Mouse (Mus musculus): ENCODE results near the gene Nudcd2. TPM values are rescaled to one million over a fixed set of nuclear protein-coding genes. Genes with fewer than 3 reads are reported as not detected.

Nudcd2 gene
- polyA plus RNA-seq, 1 experiment from 2014 or later, result 232 TPM

DNA sequence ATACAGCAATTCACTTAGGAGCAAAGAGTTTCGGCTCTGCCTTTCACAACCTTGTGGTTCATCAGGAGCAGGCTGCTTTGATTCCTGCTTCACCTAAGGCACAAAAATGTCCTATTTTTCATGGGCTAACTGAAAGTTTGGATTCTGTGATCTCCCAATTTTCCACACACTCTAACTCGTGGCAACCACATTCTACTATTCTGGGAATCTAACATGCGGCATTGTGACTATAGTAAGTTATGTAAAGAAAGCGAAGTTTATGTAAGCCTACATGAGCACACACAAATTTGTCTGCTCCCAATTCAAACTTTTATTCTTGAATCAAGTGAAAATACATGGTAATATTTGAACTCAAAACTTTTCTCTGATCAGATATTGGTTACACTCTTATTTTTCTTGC lies 31.2 kb downstream of the Nudcd2 start:
- WGBS, result 82% methylated on average over 4 of the region's 4 CpGs
- H3K4me1 ChIP-seq, result no peaks in the 10 kb centered on the region
- H3K27me3 ChIP-seq (ENCODE audit: low read depth, poor library complexity, severe bottlenecking), result no peaks in the 10 kb centered on the region
- no peak for DNase-seq (ENCODE audit: low spot score)
- no peaks in the 10 kb centered on the region for H3K9me3 ChIP-seq (replicated peaks)
- H3K4me3 ChIP-seq, result no peak overlapping the region
- no peaks in the 10 kb centered on the region for H3K36me3 ChIP-seq
- H3K27ac ChIP-seq, result no peak overlapping the region

DNA sequence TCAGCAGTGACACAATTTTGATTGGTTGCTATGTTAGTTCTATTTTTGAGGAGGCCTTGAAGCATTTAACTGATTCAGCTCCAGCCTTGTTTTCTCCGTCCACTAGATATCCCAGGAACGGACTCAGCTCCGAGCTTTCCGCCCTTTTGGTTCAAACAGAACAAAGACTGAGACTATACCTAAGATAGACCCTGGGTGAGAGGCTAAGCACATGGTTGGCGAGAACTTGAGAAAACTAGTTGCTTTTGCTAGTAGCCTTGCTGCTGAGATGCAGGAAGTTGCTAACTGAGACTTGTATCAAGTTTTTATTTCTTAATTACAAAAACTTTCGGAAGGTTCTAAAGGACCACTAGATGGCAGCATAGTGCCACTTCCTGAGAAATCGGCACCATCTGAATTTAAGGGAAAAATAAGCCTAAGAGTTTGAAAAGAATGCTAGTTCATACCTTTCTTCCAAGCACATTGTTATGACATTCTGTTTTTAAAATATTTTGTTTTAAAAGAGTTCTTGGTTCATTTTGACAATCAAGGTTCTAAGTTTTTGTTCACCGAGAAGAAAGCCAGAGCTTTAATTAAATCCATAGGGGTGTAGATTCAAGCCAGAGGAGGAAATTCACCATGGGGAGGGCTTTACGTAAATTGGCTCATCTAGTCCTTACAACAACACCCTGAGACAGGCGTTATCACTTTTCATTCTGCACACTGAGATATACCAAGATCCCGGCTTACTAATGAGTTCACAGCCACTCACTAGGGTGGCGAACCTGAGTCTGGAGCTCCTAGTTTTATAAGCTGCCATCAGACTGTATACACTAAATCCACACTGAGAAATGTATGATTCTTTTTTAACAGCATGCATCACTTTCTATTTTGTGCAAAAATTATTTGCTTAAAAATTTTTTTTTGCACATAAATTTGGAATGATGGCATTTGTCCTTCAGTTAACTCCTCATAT lies 42.1 kb downstream of the Nudcd2 start:
- 55% methylated on average over 12 of the region's 12 CpGs for WGBS
- no peak overlapping the region for H3K4me3 ChIP-seq

GRCm38 (mm10) chr11:40781857-40782256 lies 48.4 kb downstream of the Nudcd2 start:
- no peak for DNase-seq (ENCODE audit: low spot score)
- no peaks in the 10 kb centered on the region for H3K36me3 ChIP-seq
- H3K27ac ChIP-seq, result no peak overlapping the region
- H3K4me1 ChIP-seq, result no peaks in the 10 kb centered on the region
- WGBS, result 71% methylated on average over 2 of the region's 2 CpGs
- H3K9me3 ChIP-seq (replicated peaks), result no peaks in the 10 kb centered on the region
- H3K4me3 ChIP-seq, result no peak overlapping the region
- no peaks in the 10 kb centered on the region for H3K27me3 ChIP-seq (ENCODE audit: low read depth, poor library complexity, severe bottlenecking)

More for the DNA sequence above, 42.1 kb downstream of the Nudcd2 start:
- peak; percentile 30 for DNase-seq (ENCODE audit: low spot score)
- Histone ChIP-seq H3K27ac (no peak overlapping the region), H3K27me3 (ENCODE audit: low read depth, poor library complexity, severe bottlenecking) (no peaks in the 10 kb centered on the region), H3K36me3 (no peaks in the 10 kb centered on the region), H3K9me3 (replicated peaks) (no peaks in the 10 kb centered on the region), H3K4me1 (no peaks in the 10 kb centered on the region)

- no peaks in the 10 kb centered on the region for H3K36me3 ChIP-seq
- WGBS, result 93% methylated on average over 1 of the region's 1 CpGs
- no peak for DNase-seq (ENCODE audit: low spot score)
- no peaks in the 10 kb centered on the region for H3K27me3 ChIP-seq (ENCODE audit: low read depth, poor library complexity, severe bottlenecking)
- no peak overlapping the region for H3K27ac ChIP-seq
- H3K4me1 ChIP-seq, result no peaks in the 10 kb centered on the region
- H3K4me3 ChIP-seq, result no peak overlapping the region
- no peaks in the 10 kb centered on the region for H3K9me3 ChIP-seq (replicated peaks)
These were observed 49.9 kb downstream of the Nudcd2 start for GRCm38 (mm10) chr11:40783346-40783745.

DNA sequence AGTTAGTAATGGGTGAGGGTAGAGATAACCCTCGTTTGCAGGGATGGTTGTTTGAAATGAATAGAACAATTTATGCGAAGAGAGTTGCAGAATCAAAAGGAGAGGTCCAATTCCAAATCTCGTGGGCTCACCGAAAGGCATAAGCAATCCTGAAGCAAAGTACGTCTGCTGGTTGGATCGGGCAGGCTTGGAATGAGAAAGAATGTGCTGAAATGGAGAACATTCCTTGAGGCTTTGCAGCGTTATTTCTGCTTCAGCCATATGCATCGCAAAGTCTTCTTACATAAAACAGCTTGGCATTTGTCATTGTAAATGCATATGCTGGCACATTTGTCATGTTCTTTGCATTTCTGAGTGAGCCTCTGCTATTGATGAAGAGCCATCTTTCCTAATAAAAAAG lies 50.9 kb downstream of the Nudcd2 start:
- WGBS, result 83% methylated on average over 8 of the region's 8 CpGs
- H3K27me3 ChIP-seq (ENCODE audit: low read depth, poor library complexity, severe bottlenecking), result no peaks in the 10 kb centered on the region

GRCm38 (mm10) chr11:40786900-40787299 lies 53.4 kb downstream of the Nudcd2 start:
- 94% methylated on average over 2 of the region's 2 CpGs for WGBS

More for the DNA sequence above, 50.9 kb downstream of the Nudcd2 start:
- no peak overlapping the region for H3K27ac ChIP-seq
- no peaks in the 10 kb centered on the region for H3K9me3 ChIP-seq (replicated peaks)
- H3K4me3 ChIP-seq, result no peak overlapping the region
- DNase-seq (ENCODE audit: low spot score), result no peak
- no peaks in the 10 kb centered on the region for H3K4me1 ChIP-seq
- H3K36me3 ChIP-seq, result no peaks in the 10 kb centered on the region

More at GRCm38 (mm10) chr11:40786900-40787299, 53.4 kb downstream of the Nudcd2 start:
- H3K4me3 ChIP-seq, result no peak overlapping the region
- DNase-seq (ENCODE audit: low spot score), result no peak
- no peaks in the 10 kb centered on the region for H3K4me1 ChIP-seq
- H3K9me3 ChIP-seq (replicated peaks), result no peaks in the 10 kb centered on the region
- no peaks in the 10 kb centered on the region for H3K36me3 ChIP-seq
- H3K27ac ChIP-seq, result no peak overlapping the region
- H3K27me3 ChIP-seq (ENCODE audit: low read depth, poor library complexity, severe bottlenecking), result no peaks in the 10 kb centered on the region

Other genes with a start within 250 kb of the Nudcd2 start
- gene Mat2b, start 38.5 kb upstream of the Nudcd2 start, polyA plus RNA-seq (2016; fragmentation: Nextera tagmentation; extraction: Ambion mirVana), result 116 and 123 TPM in 2 replicates
- gene Hmmr, start 245 bp upstream of the Nudcd2 start, polyA plus RNA-seq (2016; fragmentation: Nextera tagmentation; extraction: Ambion mirVana), result 54.2 and 55.5 TPM in 2 replicates
- gene Ccng1, start 21.6 kb downstream of the Nudcd2 start, polyA plus RNA-seq (2016; fragmentation: Nextera tagmentation; extraction: Ambion mirVana), result 23.6 and 23.7 TPM in 2 replicates